3 mouse cellular contexts compared by ENCODE assay signal in genomic region chr12:31628396-31628795, GRCm38 (mm10).
DNase-seq lines count a peak whose midpoint lies in the region.

No protein-coding gene starts in this region.

- DNase-seq in ES-CJ7 (ENCODE audit: low read depth, low spot score): peak; percentile 39
- DNase-seq in R1 (ENCODE audit: low read depth, low spot score): peak; percentile 64
- peak; percentile 73 for DNase-seq in ZHBTc4 (ENCODE audit: low read depth, low spot score)
